ENCODE assay signal across 8 mouse cellular contexts in genomic region chr12:51275818-51276538, GRCm38 (mm10).
DNase-seq lines count a peak whose midpoint lies in the region; ATAC-seq and TF ChIP-seq lines count a peak whose summit lies in the region.

No protein-coding gene starts in this region.

- no peak overlapping the region for H3K4me3 ChIP-seq in hindbrain, embryonic 14.5 days (replicated peaks; ENCODE audit: low read length)
- H3K4me3 ChIP-seq in hindbrain, embryonic 13.5 days = no peak overlapping the region
- H3K4me3 ChIP-seq in heart, postnatal 0 days (ENCODE audit: low read depth, low read length) = no peak overlapping the region

- H3K27me3 ChIP-seq in hindbrain, embryonic 14.5 days (ENCODE audit: control insufficient read depth, insufficient read depth, low read length) = no peaks in the 10 kb centered on the region
- H3K27me3 ChIP-seq in hindbrain, embryonic 13.5 days = no peaks in the 10 kb centered on the region
- H3K27me3 ChIP-seq in heart, postnatal 0 days (ENCODE audit: control insufficient read depth, insufficient read depth, low read length) = no peaks in the 10 kb centered on the region
- no peaks in the 10 kb centered on the region for H3K27me3 ChIP-seq in splenic B cell, adult 2 months (ENCODE audit: control insufficient read depth, insufficient read depth, low read length, poor library complexity, severe bottlenecking)

- no peak for ATAC-seq in hindbrain, embryonic 14.5 days (ENCODE audit: low FRiP score)
- ATAC-seq in hindbrain, embryonic 13.5 days (ENCODE audit: low FRiP score) = no peak
- ATAC-seq in heart, postnatal 0 days (ENCODE audit: insufficient read depth, low read depth) = no peak

- no peaks in the 10 kb centered on the region for H3K36me3 ChIP-seq in hindbrain, embryonic 14.5 days (replicated peaks; ENCODE audit: control insufficient read depth, insufficient read depth)
- no peaks in the 10 kb centered on the region for H3K36me3 ChIP-seq in hindbrain, embryonic 13.5 days
- H3K36me3 ChIP-seq in heart, postnatal 0 days (replicated peaks; ENCODE audit: control insufficient read depth, insufficient read depth, low read length) = no peaks in the 10 kb centered on the region
- H3K36me3 ChIP-seq in splenic B cell, adult 2 months (ENCODE audit: control insufficient read depth, insufficient read depth, low read length, poor library complexity, severe bottlenecking) = no peaks in the 10 kb centered on the region

- H3K9ac ChIP-seq in hindbrain, embryonic 14.5 days = no peak overlapping the region
- H3K9ac ChIP-seq in hindbrain, embryonic 13.5 days = no peak overlapping the region
- no peak overlapping the region for H3K9ac ChIP-seq in heart, postnatal 0 days (replicated peaks; ENCODE audit: low read depth, low read length)

- no peaks in the 10 kb centered on the region for H3K4me1 ChIP-seq in hindbrain, embryonic 14.5 days (replicated peaks; ENCODE audit: control insufficient read depth, insufficient read depth, low read length)
- H3K4me1 ChIP-seq in hindbrain, embryonic 13.5 days (replicated peaks) = no peaks in the 10 kb centered on the region
- no peaks in the 10 kb centered on the region for H3K4me1 ChIP-seq in heart, postnatal 0 days (ENCODE audit: control insufficient read depth, insufficient read depth)

- TF ChIP-seq EP300 in heart, postnatal 0 days (IDR thresholded peaks at IDR 0.05; ENCODE audit: low read depth) = no peak

- no peak overlapping the region for H3K4me2 ChIP-seq in hindbrain, embryonic 14.5 days (replicated peaks)
- H3K4me2 ChIP-seq in hindbrain, embryonic 13.5 days = no peak overlapping the region
- H3K4me2 ChIP-seq in heart, postnatal 0 days (ENCODE audit: low read depth, low read length) = peak overlapping the region; percentile 33

- 48% methylated on average over 14 of the region's 14 CpGs for WGBS in hindbrain, embryonic 14.5 days
- WGBS in hindbrain, embryonic 13.5 days = 50% methylated on average over 14 of the region's 14 CpGs
- 47% methylated on average over 14 of the region's 14 CpGs for WGBS in heart, postnatal 0 days

- TF ChIP-seq CTCF in heart, postnatal 0 days (IDR thresholded peaks at IDR 0.05; ENCODE audit: low read depth) = peak; percentile 71

- peak; percentile 84 for DNase-seq in hindbrain, embryonic 14.5 days (ENCODE audit: low spot score)
- DNase-seq in A20 (ENCODE audit: low read depth, low spot score) (peak; percentile 43), NIH3T3 (ENCODE audit: low read depth) (peak; percentile 74)
- peak; percentile 60 for DNase-seq in heart, postnatal 0 days (ENCODE audit: low spot score)
- DNase-seq in splenic B cell, adult 2 months (ENCODE audit: low read depth, low spot score) = peak; percentile 2
- no peak for DNase-seq in thymus, postnatal 36 days
- DNase-seq in B cell, adult 2 months = no peak

- no peaks in the 10 kb centered on the region for H3K9me3 ChIP-seq in hindbrain, embryonic 14.5 days (ENCODE audit: control insufficient read depth, low read length)
- no peaks in the 10 kb centered on the region for H3K9me3 ChIP-seq in hindbrain, embryonic 13.5 days
- no peaks in the 10 kb centered on the region for H3K9me3 ChIP-seq in heart, postnatal 0 days (replicated peaks; ENCODE audit: control insufficient read depth, low read length)

- H3K27ac ChIP-seq in hindbrain, embryonic 14.5 days = no peak overlapping the region
- H3K27ac ChIP-seq in hindbrain, embryonic 13.5 days = no peak overlapping the region
- no peak overlapping the region for H3K27ac ChIP-seq in heart, postnatal 0 days (ENCODE audit: low read depth)

Comparison
In these comparisons a context has a peak if more than half of its experiments do, and no peak if none do; other contexts are left out.
1. DNase-seq: peak in hindbrain, embryonic 14.5 days (single experiment), A20 (single experiment), NIH3T3 (single experiment), heart, postnatal 0 days (single experiment) and splenic B cell, adult 2 months (single experiment); none in thymus, postnatal 36 days (0 of 2) and B cell, adult 2 months (0 of 2).